Mouse (Mus musculus) bone marrow, adult 2 months (tissue): ENCODE results near the gene Sec16a. TPM values are rescaled to one million over a fixed set of nuclear protein-coding genes. Genes with fewer than 3 reads are reported as not detected.

Source experiments
- H3K27ac ChIP-seq: fragments of 200-500 bp; 2 replicates; pipeline ENCODE4 v1.5.1; 2012; ENCODE audit warnings: low read depth, mild to moderate bottlenecking, control low read depth, inconsistent platforms, low read length; ENCODE audit not compliant: control insufficient read depth, poor library complexity, insufficient read depth
- H3K4me1 ChIP-seq: fragments of 200-500 bp; 2 replicates; pipeline ENCODE4 v1.6.1; 2011; ENCODE audit warnings: low read length; ENCODE audit not compliant: control insufficient read depth, insufficient read depth
- H3K4me3 ChIP-seq: fragments of 200-500 bp; replicated peaks from 2 replicates; pipeline ENCODE3; 2011; ENCODE audit warnings: mild to moderate bottlenecking, low read depth, low read length, control low read depth; ENCODE audit not compliant: control insufficient read depth
- CTCF ChIP-seq: fragments of 200-500 bp; IDR thresholded peaks from 2 replicates; pipeline ENCODE4 v1.5.1; 2011; ENCODE audit warnings: low read length, control low read depth; ENCODE audit not compliant: control insufficient read depth, insufficient read depth
- POLR2A ChIP-seq: fragments of 200-500 bp; IDR thresholded peaks from 2 replicates; pipeline ENCODE4 v1.6.1; 2011; ENCODE audit warnings: low read depth, mild to moderate bottlenecking, control low read depth, low read length, borderline replicate concordance; ENCODE audit not compliant: control insufficient read depth
- WGBS: fragments of 180-500 bp; shearing (Covaris S2); methylation state at CpG from one replicate; pipeline ENCODE4 v1.1.7; 2018; 5-methylcytosine and 5-hydroxymethylcytosine counted together
- polyA plus RNA-seq: library from polyadenylated mRNA; stranded (reverse); fragments of >200 nt; gene quantifications from 2 replicates; pipeline ENCODE4 v1.2.4, GENCODE M21; 2011; ENCODE audit warnings: low replicate concordance; ENCODE audit not compliant: missing spikeins, insufficient read depth, insufficient read length

Sec16a gene
- polyA plus RNA-seq, 1 experiment, result 30.1 TPM

- no peak overlapping the region for H3K4me3 ChIP-seq
- WGBS, result 91% methylated on average over 6 of the region's 6 CpGs
- H3K27ac ChIP-seq, result no peak overlapping the region
- TF ChIP-seq CTCF (no peak), POLR2A (no peak)
- H3K4me1 ChIP-seq, result no peaks in the 10 kb centered on the region; the same call in 1 of the 2 replicates
Measured at GRCm38 (mm10) chr2:26463412-26463811, 18.4 kb upstream of the Sec16a start.

- no peak overlapping the region for H3K27ac ChIP-seq
- WGBS, result 78% methylated on average over 3 of the region's 3 CpGs
- H3K4me3 ChIP-seq, result no peak overlapping the region
- H3K4me1 ChIP-seq, result no peaks in the 10 kb centered on the region; the same call in 1 of the 2 replicates
- no peak for TF ChIP-seq POLR2A
- TF ChIP-seq CTCF, result no peak
Measured at GRCm38 (mm10) chr2:26462980-26463379, 18.0 kb upstream of the Sec16a start.

GRCm38 (mm10) chr2:26461667-26462066 lies 16.7 kb upstream of the Sec16a start:
- 88% methylated on average over 5 of the region's 5 CpGs for WGBS
- no peaks in the 10 kb centered on the region; the same call in 1 of the 2 replicates for H3K4me1 ChIP-seq
- H3K4me3 ChIP-seq, result no peak overlapping the region
- TF ChIP-seq POLR2A (no peak), CTCF (no peak)
- no peak overlapping the region for H3K27ac ChIP-seq

- Histone ChIP-seq H3K27ac (no peak overlapping the region), H3K4me1 (no peaks in the 10 kb centered on the region; the same call in 1 of the 2 replicates), H3K4me3 (no peak overlapping the region)
- no peak for TF ChIP-seq CTCF
- TF ChIP-seq POLR2A, result no peak
- 88% methylated on average over 13 of the region's 13 CpGs for WGBS
Measured at GRCm38 (mm10) chr2:26460837-26461236, 15.8 kb upstream of the Sec16a start.

GRCm38 (mm10) chr2:26460097-26460646 lies 15.2 kb upstream of the Sec16a start:
- Histone ChIP-seq H3K4me3 (no peak overlapping the region), H3K4me1 (no peaks in the 10 kb centered on the region; the same call in 1 of the 2 replicates), H3K27ac (no peak overlapping the region)
- WGBS, result 88% methylated on average over 16 of the region's 16 CpGs
- no peak for TF ChIP-seq CTCF
- no peak for TF ChIP-seq POLR2A

- no peak overlapping the region for H3K27ac ChIP-seq
- H3K4me1 ChIP-seq, result no peaks in the 10 kb centered on the region; the same call in 1 of the 2 replicates
- no peak for TF ChIP-seq CTCF
- TF ChIP-seq POLR2A, result no peak
- no peak overlapping the region for H3K4me3 ChIP-seq
- 85% methylated on average over 6 of the region's 6 CpGs for WGBS
Measured at GRCm38 (mm10) chr2:26459478-26459877, 14.5 kb upstream of the Sec16a start.

- H3K4me1 ChIP-seq, result no peaks in the 10 kb centered on the region; the same call in 1 of the 2 replicates
- TF ChIP-seq POLR2A (no peak), CTCF (no peak)
- H3K4me3 ChIP-seq, result no peak overlapping the region
- WGBS, result 54% methylated on average over 7 of the region's 7 CpGs
- H3K27ac ChIP-seq, result no peak overlapping the region
Measured at GRCm38 (mm10) chr2:26458402-26459124, 13.5 kb upstream of the Sec16a start.

GRCm38 (mm10) chr2:26449121-26450060 lies 4.4 kb upstream of the Sec16a start:
- 26% methylated on average over 5 of the region's 5 CpGs for WGBS
- Histone ChIP-seq H3K27ac (no peak overlapping the region), H3K4me3 (no peak overlapping the region), H3K4me1 (peaks cover 3% of the 10 kb centered on the region)
- TF ChIP-seq CTCF (peak; percentile 94), POLR2A (no peak)
